Mouse (Mus musculus) liver, embryonic 12.5 days (tissue): ENCODE data around the gene Sox5. TPM values are rescaled to one million over a fixed set of nuclear protein-coding genes. Genes with fewer than 3 reads are reported as not detected.

Source experiments
- ATAC-seq: fragments of 200-750 bp; cut with Nextera tagmentation; 2 replicates; pipeline ENCODE4 v1.8.0; 2017; ENCODE audit warnings: moderate number of reproducible peaks, mild to moderate bottlenecking, moderate library complexity
- H3K27ac ChIP-seq: fragments of 300-500 bp; sonication (generic); 2 replicates; pipeline ENCODE4 v1.5.1; 2016; ENCODE audit warnings: mild to moderate bottlenecking
- H3K27me3 ChIP-seq: fragments of 300-500 bp; sonication (generic); replicated peaks from 2 replicates; pipeline ENCODE4 v1.6.1; 2016; ENCODE audit warnings: mild to moderate bottlenecking, moderate library complexity
- H3K36me3 ChIP-seq: fragments of 300-500 bp; sonication (generic); 2 replicates; pipeline ENCODE4 v1.6.1; 2016; ENCODE audit warnings: mild to moderate bottlenecking, moderate library complexity
- H3K4me1 ChIP-seq: fragments of 300-500 bp; sonication (generic); 2 replicates; pipeline ENCODE4 v1.6.1; 2016
- H3K4me2 ChIP-seq: fragments of 300-500 bp; sonication (generic); 2 replicates; pipeline ENCODE4 v1.6.1; 2016; ENCODE audit warnings: mild to moderate bottlenecking, moderate library complexity
- H3K4me3 ChIP-seq: fragments of 300-500 bp; sonication (generic); 2 replicates; pipeline ENCODE4 v1.5.1; 2016; ENCODE audit warnings: mild to moderate bottlenecking, moderate library complexity
- H3K9ac ChIP-seq: fragments of 300-500 bp; sonication (generic); 2 replicates; pipeline ENCODE4 v1.6.1; 2016; ENCODE audit warnings: mild to moderate bottlenecking, moderate library complexity
- H3K9me3 ChIP-seq: fragments of 300-500 bp; sonication (generic); replicated peaks from 2 replicates; pipeline ENCODE4 v1.6.1; 2016; ENCODE audit warnings: mild to moderate bottlenecking, moderate library complexity
- WGBS: fragments of 180-500 bp; shearing (Covaris S2); methylation state at CpG from one replicate; pipeline ENCODE4 v1.1.7; 2016; ENCODE audit not compliant: insufficient replicate concordance; 5-methylcytosine and 5-hydroxymethylcytosine counted together
- polyA plus RNA-seq: library from polyadenylated mRNA; unstranded; fragments of >200 nt; fragmentation: Nextera tagmentation; extraction: Ambion mirVana; gene quantifications from 2 replicates; pipeline ENCODE4 v1.2.1, GENCODE M21; 2016

The Sox5 gene
- polyA plus RNA-seq, 1 experiment from 2014 or later, result 6.2 TPM

DNA sequence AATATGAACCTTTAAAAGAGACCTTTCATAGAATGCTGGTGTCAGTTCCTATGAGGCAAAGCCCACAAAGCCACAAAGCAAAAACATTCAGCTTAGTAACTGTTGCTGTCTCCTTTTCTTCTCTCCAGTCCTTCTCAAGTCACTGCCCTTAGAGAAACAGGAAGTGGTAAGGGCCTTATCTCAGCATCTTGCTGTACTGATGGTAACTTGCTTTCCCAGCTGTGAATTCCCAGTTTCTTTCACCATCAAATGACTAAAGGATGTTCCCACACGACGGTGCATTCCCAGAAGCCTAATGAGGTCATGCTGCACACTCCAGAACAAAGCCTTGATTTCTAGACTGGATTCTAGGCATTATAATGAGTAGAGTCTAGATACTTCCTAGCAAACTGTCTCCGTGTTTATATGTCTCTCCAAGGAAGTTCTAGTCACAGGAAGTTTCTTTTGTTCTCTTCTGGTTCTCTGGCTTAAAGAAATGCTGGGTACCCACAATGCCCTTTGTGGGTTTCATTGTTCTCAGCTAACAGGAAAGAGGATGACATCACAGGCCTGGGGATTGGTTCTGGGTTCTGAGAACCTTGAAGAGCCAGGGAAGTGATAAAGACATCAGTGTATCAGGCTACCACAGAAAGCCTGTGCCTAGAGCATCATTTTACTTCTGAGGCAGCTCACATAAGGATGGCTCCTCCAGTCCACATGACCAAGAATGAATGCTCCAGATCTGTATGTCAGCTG lies 111.2 kb downstream of the Sox5 start:
- H3K9me3 ChIP-seq, result 0 out of 2 replicates have a peak, but pooled peaks cover 6% of the 10 kb centered on the region
- H3K4me3 ChIP-seq, result no peak overlapping the region
- no peaks in the 10 kb centered on the region for H3K36me3 ChIP-seq
- H3K27ac ChIP-seq, result no peak overlapping the region
- no peak overlapping the region for H3K4me2 ChIP-seq
- H3K4me1 ChIP-seq, result peaks cover 3% of the 10 kb centered on the region; the same call in 1 of the 2 replicates
- ATAC-seq, result no peak
- H3K9ac ChIP-seq, result no peak overlapping the region
- WGBS, result 12% methylated on average over 3 of the region's 3 CpGs
- no peaks in the 10 kb centered on the region for H3K27me3 ChIP-seq

DNA sequence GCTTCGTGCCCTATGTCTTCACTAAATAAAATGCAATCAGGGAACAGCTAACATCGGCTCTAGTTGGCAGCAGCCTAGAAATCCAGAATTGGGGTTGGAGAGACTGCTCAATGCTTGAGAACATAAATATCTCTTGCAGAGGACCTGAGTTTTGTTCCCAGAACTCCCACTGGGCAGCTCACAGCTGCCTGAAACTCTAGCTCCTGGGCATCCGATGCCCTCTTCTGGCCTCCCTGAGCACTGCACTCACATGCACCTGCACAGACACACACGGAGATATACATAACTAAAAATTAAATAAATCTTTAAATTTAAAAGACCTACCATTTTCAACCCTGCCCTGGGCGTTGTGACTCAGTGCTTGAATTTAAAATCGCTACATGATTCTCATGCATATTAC lies 115.2 kb downstream of the Sox5 start:
- 0 out of 2 replicates have a peak, but pooled peaks cover 6% of the 10 kb centered on the region for H3K9me3 ChIP-seq
- no peak overlapping the region for H3K27ac ChIP-seq
- WGBS, result 78% methylated on average over 6 of the region's 6 CpGs
- H3K36me3 ChIP-seq, result no peaks in the 10 kb centered on the region
- H3K4me1 ChIP-seq, result peaks cover 4% of the 10 kb centered on the region; the same call in 1 of the 2 replicates
- H3K9ac ChIP-seq, result no peak overlapping the region
- no peaks in the 10 kb centered on the region for H3K27me3 ChIP-seq
- no peak for ATAC-seq
- no peak overlapping the region for H3K4me2 ChIP-seq
- no peak overlapping the region for H3K4me3 ChIP-seq

DNA sequence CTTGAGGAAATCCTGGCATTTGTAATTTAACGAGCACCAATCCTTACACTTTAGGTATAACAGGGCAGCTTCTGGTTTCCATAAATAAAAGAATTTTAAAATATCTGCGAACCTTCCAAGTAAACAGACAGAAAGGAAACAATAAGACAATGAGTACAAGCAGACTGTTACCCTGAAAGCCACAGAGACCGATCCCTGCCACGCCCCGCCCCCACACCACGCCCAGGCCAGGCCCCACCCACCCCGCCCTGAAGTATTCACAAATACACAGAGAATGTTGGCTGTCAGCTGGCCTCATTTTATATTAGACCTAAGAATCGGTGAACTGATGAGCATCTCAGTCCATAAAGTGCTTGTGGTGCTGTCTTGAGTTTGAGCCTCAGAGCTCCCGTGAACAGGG lies 117.0 kb downstream of the Sox5 start:
- H3K4me3 ChIP-seq, result no peak overlapping the region
- H3K9me3 ChIP-seq, result 0 out of 2 replicates have a peak, but pooled peaks cover 6% of the 10 kb centered on the region
- no peak for ATAC-seq
- no peaks in the 10 kb centered on the region for H3K27me3 ChIP-seq
- H3K4me1 ChIP-seq, result peaks cover 4% of the 10 kb centered on the region; the same call in 1 of the 2 replicates
- no peak overlapping the region for H3K27ac ChIP-seq
- no peaks in the 10 kb centered on the region for H3K36me3 ChIP-seq
- 61% methylated on average over 9 of the region's 9 CpGs for WGBS
- H3K9ac ChIP-seq, result no peak overlapping the region
- no peak overlapping the region for H3K4me2 ChIP-seq

DNA sequence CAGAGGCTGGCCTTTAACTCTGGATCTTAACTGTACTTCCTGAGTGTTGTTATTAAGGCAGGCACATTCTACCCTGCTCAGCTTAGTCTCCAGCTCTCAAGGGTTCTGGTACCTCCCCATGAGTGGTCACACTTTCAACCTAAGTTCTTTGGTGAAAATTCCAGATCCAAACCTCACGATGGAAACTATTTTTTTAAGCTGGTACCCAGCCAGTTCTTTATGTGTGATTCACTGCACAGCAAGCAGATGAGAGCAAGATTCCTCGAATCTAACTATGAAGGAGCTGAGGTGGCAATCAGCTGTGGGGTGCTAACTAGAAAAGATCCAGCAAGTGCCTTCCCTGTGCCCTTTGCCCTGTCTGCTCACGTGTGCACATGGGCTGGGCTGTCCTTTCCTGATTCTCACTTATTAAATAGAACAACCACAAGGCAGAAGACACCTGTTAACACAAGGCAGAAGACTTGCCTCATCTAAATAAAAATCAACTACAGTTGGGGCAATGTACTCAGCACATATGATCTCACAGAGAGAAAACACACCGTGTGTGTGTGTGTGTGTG lies 118.2 kb downstream of the Sox5 start:
- WGBS, result 69% methylated on average over 4 of the region's 4 CpGs
- H3K9me3 ChIP-seq, result 0 out of 2 replicates have a peak, but pooled peaks cover 6% of the 10 kb centered on the region
- H3K27me3 ChIP-seq, result no peaks in the 10 kb centered on the region
- ATAC-seq, result no peak
- H3K9ac ChIP-seq, result no peak overlapping the region
- H3K36me3 ChIP-seq, result no peaks in the 10 kb centered on the region
- peaks cover 4% of the 10 kb centered on the region; the same call in 1 of the 2 replicates for H3K4me1 ChIP-seq
- H3K27ac ChIP-seq, result no peak overlapping the region
- no peak overlapping the region for H3K4me3 ChIP-seq
- no peak overlapping the region for H3K4me2 ChIP-seq

DNA sequence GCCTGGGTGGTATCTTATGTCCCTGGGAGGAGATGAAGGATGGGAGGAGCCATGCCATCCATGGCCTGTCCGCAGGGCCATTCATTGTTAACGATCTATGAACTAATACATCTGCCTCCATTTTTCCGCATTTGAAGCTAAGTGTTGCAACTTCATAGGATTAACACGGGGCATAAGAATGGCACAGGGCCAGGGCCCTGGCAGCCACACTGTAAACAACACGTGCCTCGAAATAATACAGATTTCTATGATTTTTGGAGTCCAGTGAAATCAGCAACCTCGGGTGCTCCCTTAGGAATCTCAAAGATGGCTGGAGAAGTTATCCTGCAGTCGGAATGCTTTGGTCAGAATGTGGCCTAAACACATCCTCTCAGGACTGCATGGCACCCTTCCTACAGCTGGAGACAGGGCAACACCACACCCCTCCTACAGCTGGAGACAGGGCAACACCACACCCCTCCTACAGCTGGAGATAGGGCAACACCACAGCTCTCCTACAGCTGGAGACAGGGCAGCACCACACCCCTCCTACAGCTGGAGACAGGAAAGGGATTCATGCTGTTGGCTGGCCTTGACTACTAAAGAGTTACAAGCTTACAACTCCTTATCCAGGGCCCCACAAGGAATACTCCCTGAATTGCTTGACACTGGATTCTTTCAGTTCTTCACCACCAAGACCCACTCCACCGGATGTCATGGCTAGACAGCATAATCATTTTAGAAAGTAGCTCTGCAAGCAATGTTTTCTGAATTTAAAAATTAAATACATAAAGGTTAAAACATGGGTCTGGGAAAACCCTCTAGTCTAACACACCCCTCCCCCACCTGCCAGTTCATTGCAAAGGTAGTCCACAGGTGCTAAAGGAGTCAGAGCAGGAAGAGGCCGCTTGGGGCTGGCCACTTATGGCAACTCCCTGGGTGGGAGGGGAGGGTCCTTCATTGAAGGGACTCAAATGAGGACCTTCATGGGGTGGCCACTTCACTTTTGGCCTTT lies 122.4 kb downstream of the Sox5 start:
- Histone ChIP-seq H3K36me3 (no peaks in the 10 kb centered on the region), H3K9me3 (no peaks in the 10 kb centered on the region), H3K4me1 (no peaks in the 10 kb centered on the region), H3K27me3 (no peaks in the 10 kb centered on the region), H3K9ac (no peak overlapping the region), H3K4me3 (no peak overlapping the region), H3K27ac (no peak overlapping the region), H3K4me2 (no peak overlapping the region)
- WGBS, result 65% methylated on average over 10 of the region's 10 CpGs
- no peak for ATAC-seq

DNA sequence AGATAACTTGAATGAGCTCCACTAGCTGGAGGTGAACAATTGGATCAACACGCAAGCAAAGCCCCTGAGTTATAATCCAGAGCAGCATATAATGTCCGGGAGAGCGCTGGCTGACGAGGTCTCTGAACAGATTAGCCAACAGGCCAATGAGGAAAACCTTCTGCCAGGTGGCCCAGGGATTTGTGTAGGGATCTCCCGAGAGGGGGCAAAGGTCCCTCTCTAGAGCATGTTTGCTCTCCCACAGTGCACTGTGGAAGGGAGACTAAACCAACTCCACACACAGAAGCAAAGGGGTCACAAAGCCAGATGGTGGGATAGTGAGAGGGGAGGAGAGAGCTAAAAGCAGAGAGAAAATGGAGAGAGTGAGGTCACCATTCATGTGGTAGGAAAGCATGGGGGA lies 128.9 kb downstream of the Sox5 start:
- Histone ChIP-seq H3K27me3 (no peaks in the 10 kb centered on the region), H3K4me2 (no peak overlapping the region), H3K27ac (peak overlapping the region; percentile 45; the same call in 1 of the 2 replicates), H3K4me1 (no peaks in the 10 kb centered on the region; the same call in 1 of the 2 replicates), H3K4me3 (no peak overlapping the region), H3K36me3 (no peaks in the 10 kb centered on the region), H3K9ac (no peak overlapping the region), H3K9me3 (no peaks in the 10 kb centered on the region)
- ATAC-seq, result peak; percentile 60
- 66% methylated on average over 5 of the region's 5 CpGs for WGBS

DNA sequence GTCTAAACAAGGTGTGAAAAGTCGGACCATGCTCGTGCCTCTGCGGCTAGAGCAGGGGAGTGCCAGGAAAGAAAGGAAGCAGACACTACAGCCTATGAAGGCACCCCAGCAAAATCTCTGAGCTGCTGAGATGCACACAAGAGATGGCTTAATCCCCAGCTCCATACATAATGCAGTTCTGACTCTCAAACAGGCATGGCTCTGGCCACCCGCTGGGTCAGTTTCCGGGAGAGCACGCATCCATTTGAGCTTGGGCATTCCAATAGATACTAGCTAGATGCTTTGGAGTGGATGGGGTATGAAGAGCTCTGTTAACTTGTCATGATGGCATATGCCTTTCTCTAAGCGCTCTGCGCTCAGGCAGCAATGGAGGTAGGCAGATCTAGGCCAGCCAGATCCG lies 132.9 kb downstream of the Sox5 start:
- WGBS, result 61% methylated on average over 9 of the region's 9 CpGs
- Histone ChIP-seq H3K27ac (no peak overlapping the region), H3K9ac (no peak overlapping the region)

DNA sequence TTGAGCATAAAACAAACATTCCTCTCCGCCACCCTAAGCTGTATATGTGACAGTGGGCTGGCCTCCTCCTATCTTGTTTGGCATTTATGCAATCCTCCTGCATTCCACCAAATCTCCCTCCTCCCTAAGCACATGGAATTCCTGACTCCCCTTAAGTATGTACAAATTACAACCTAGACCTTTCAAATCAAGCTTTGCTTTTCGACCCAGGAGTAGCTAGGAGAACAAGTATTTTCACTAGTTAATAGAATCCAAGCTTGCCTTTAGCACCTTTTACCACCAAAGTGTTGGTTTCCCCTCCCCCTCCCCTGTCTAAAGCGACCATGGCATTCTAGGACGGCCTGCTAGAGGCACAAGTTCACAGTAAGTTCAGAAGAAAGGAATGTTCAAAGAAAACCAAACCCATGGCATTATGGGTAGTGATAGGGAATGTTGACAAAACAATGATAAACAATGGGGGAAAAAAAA lies 133.6 kb downstream of the Sox5 start:
- ATAC-seq, result no peak
- 33% methylated on average over 4 of the region's 4 CpGs for WGBS
- no peaks in the 10 kb centered on the region for H3K36me3 ChIP-seq

More for the DNA sequence above, 132.9 kb downstream of the Sox5 start:
- no peaks in the 10 kb centered on the region for H3K27me3 ChIP-seq
- ATAC-seq, result no peak
- no peaks in the 10 kb centered on the region for H3K36me3 ChIP-seq
- no peaks in the 10 kb centered on the region; the same call in 1 of the 2 replicates for H3K4me1 ChIP-seq
- no peak overlapping the region for H3K4me3 ChIP-seq
- no peak overlapping the region for H3K4me2 ChIP-seq
- no peaks in the 10 kb centered on the region for H3K9me3 ChIP-seq

DNA sequence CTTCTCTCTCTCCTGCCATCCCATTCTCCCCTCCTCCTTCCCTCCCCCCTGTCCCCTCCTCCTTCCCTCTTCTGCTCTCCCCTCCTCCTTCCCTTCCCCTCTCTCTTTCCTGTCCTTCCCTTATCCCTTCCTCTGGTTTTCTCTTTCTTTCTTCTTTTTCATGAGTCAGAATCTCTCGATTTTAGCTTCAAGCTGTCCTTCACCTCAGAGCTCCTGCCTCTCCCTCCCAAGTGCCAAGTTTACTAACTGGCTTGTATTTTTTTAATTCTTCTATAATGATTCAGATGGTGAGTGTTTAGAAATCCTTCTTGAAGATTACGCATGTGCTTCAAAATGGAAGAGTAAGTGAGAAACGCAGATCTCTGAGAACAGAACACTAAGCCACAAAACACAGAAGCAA lies 135.4 kb downstream of the Sox5 start:
- Histone ChIP-seq H3K9ac (no peak overlapping the region), H3K9me3 (no peaks in the 10 kb centered on the region), H3K36me3 (no peaks in the 10 kb centered on the region), H3K4me1 (peaks cover 9% of the 10 kb centered on the region; the same call in 1 of the 2 replicates), H3K4me2 (no peak overlapping the region), H3K4me3 (no peak overlapping the region), H3K27me3 (no peaks in the 10 kb centered on the region), H3K27ac (no peak overlapping the region)
- ATAC-seq, result no peak
- 61% methylated on average over 3 of the region's 3 CpGs for WGBS

More for the DNA sequence above, 133.6 kb downstream of the Sox5 start:
- H3K27me3 ChIP-seq, result no peaks in the 10 kb centered on the region
- no peak overlapping the region for H3K4me3 ChIP-seq
- H3K27ac ChIP-seq, result no peak overlapping the region
- no peaks in the 10 kb centered on the region; the same call in 1 of the 2 replicates for H3K4me1 ChIP-seq
- H3K9me3 ChIP-seq, result no peaks in the 10 kb centered on the region
- H3K9ac ChIP-seq, result no peak overlapping the region
- no peak overlapping the region for H3K4me2 ChIP-seq

DNA sequence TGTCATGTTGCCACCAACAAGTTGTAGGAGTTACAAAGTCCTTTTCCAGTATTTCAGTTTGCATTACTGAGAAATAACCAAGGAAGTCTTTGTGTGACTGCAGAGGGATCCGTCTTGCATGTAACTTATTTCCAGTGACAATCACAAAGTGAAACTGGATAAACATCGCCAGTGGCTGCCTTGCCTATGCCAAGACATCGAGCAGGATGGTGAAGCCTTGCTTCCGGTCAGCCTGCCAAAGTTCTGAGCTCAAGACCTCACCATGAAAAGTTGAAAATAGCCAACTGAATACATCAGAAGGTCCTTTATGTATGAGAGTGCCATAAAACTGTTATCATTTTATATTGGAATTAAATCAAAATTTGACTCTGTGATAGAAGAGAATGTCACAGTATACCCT lies 136.0 kb downstream of the Sox5 start:
- Histone ChIP-seq H3K9me3 (no peaks in the 10 kb centered on the region), H3K27me3 (no peaks in the 10 kb centered on the region), H3K36me3 (no peaks in the 10 kb centered on the region), H3K27ac (no peak overlapping the region), H3K4me1 (peaks cover 9% of the 10 kb centered on the region; the same call in 1 of the 2 replicates), H3K4me2 (no peak overlapping the region), H3K4me3 (no peak overlapping the region), H3K9ac (no peak overlapping the region)
- 75% methylated on average over 4 of the region's 4 CpGs for WGBS
- no peak for ATAC-seq

DNA sequence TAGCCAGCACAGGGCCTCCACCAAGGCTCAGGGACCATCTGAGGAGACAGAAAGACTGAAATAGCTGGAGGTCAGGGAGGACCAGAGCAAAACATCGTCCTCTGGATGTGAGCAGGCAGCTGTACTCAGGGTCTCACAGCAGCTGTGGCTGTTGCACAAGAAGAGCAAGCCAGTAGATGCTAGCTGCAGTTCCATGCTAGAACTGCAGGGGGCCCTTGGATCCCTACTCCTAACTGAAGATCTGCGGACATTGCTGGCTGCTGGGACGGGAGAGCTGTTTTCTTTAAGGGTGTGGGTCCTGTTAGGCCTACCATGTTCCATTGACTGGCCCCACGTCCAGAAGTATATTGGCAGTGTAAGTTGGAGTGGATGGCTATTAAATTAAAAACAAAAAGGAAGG lies 137.1 kb downstream of the Sox5 start:
- peaks cover 9% of the 10 kb centered on the region; the same call in 1 of the 2 replicates for H3K4me1 ChIP-seq
- H3K9me3 ChIP-seq, result no peaks in the 10 kb centered on the region
- H3K9ac ChIP-seq, result no peak overlapping the region
- ATAC-seq, result no peak; the same call in 1 of the 2 replicates
- no peak overlapping the region for H3K27ac ChIP-seq
- H3K27me3 ChIP-seq, result no peaks in the 10 kb centered on the region
- WGBS, result 39% methylated on average over 4 of the region's 4 CpGs
- H3K36me3 ChIP-seq, result no peaks in the 10 kb centered on the region
- H3K4me2 ChIP-seq, result no peak overlapping the region
- H3K4me3 ChIP-seq, result no peak overlapping the region
